Mouse (Mus musculus) B cell, adult 2 months (primary cell): Measurements from ENCODE around the gene Gm49673.
"Not testable (repeated sequence)": the region's sequence is repeated elsewhere in the genome, so short reads cannot be mapped to it uniquely, and the experiment has no call there.

Source experiments
- DNase-seq, 2 experiments: peaks; one replicate each; pipeline ENCODE4 v3.0.0; 2022

Gene Gm49673

DNA sequence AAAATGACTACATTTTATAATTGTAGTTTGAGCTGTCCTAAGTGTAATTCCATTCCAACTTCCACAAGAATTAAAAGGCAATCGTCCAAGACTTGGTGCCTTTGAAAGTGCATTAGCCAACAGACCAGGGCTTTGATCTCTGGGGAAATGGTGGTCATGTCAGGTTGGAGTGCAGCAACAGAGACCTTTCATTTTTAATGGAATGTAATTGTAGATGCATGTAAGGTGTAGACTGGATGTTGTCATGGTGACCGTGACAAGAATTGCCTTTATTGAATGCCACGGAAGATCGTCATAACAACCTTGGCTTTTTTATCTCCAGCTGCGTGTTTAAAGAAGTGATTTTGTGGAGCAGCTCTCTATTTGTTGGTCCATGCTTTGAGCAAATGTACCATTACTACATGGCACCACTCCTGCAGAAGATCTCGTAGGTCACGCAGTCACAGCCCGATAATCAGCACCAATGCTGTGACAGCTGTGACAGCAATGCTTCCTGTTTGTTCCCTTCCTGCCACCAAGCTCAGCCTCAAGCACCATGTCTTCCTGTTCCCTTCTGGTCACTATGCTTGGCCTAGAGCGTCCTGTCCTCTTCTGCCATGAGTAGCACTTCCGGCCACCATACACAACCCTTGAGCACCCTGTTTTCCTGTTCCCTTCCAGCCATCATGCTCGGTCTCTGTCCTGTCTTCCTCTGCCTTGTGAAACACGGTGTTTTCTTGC is 107.5 kb downstream of the Gm49673 start:
- not testable (repeated sequence) for DNase-seq

DNA sequence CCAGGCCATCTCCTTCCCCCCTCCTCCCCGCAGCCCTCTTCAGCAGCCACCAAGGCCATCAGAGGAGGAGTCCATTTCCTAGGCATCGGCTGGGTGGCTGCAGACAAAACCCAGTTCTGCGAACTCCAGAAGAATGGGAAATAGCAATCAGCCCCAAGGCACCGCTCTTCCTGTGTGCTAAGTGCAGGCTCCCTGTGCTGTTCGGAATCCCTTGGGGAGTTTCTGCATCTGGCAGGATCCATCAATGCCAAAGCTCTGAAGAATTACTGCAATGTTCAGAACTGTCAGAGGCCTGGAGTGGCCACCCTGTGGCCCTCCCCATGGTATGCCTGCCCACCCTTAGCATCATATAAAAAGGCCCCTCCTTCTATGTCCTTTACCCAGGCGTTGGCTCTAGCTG is 110.6 kb downstream of the Gm49673 start:
- DNase-seq, result not testable (repeated sequence)
